Mouse (Mus musculus) intestine, embryonic 16.5 days (tissue): ENCODE results near the gene Gm17428. TPM values are rescaled to one million over a fixed set of nuclear protein-coding genes. Genes with fewer than 3 reads are reported as not detected.
"Not testable (repeated sequence)": the region's sequence is repeated elsewhere in the genome, so short reads cannot be mapped to it uniquely, and the experiment has no call there.

Experiments
- ATAC-seq: fragments of 200-750 bp; cut with Nextera tagmentation; 2 replicates; pipeline ENCODE4 v1.8.0; 2017; ENCODE audit warnings: moderate TSS enrichment, moderate library complexity
- H3K27ac ChIP-seq: fragments of 300-500 bp; sonication (generic); 2 replicates; pipeline ENCODE4 v1.5.1; 2014; ENCODE audit warnings: mild to moderate bottlenecking, low read length
- H3K27me3 ChIP-seq: fragments of 300-500 bp; sonication (generic); replicated peaks from 2 replicates; pipeline ENCODE4 v1.6.1; 2014; ENCODE audit warnings: low read length, control low read depth, mixed read lengths; ENCODE audit not compliant: control insufficient read depth, insufficient read depth
- H3K36me3 ChIP-seq: fragments of 300-500 bp; sonication (generic); 2 replicates; pipeline ENCODE4 v1.6.1; 2014; ENCODE audit warnings: low read length, control low read depth; ENCODE audit not compliant: control insufficient read depth, insufficient read depth
- H3K4me1 ChIP-seq: fragments of 300-500 bp; sonication (generic); 2 replicates; pipeline ENCODE4 v1.6.1; 2014; ENCODE audit warnings: low read length, control low read depth, mixed read lengths; ENCODE audit not compliant: control insufficient read depth, insufficient read depth
- H3K4me2 ChIP-seq: fragments of 300-500 bp; sonication (generic); 2 replicates; pipeline ENCODE4 v1.6.1; 2014; ENCODE audit warnings: low read depth, low read length, control low read depth
- H3K4me3 ChIP-seq: fragments of 300-500 bp; sonication (generic); 2 replicates; pipeline ENCODE4 v1.5.1; 2014; ENCODE audit warnings: mild to moderate bottlenecking, low read length
- H3K9ac ChIP-seq: fragments of 300-500 bp; sonication (generic); 2 replicates; pipeline ENCODE4 v1.6.1; 2014; ENCODE audit warnings: low read depth, low read length
- H3K9me3 ChIP-seq: fragments of 300-500 bp; sonication (generic); 2 replicates; pipeline ENCODE4 v1.6.1; 2016; ENCODE audit warnings: low read length, control low read depth; ENCODE audit not compliant: control insufficient read depth
- WGBS: fragments of 180-500 bp; shearing (Covaris S2); extraction: QIAGEN DNeasy Blood & Tissue Kit; methylation state at CpG from one replicate; pipeline ENCODE4 v1.1.7; 2014; 5-methylcytosine and 5-hydroxymethylcytosine counted together
- polyA plus RNA-seq: library from polyadenylated mRNA; unstranded; fragments of >200 nt; fragmentation: Nextera tagmentation; extraction: Ambion mirVana; gene quantifications from 2 replicates; pipeline ENCODE4 v1.2.1, GENCODE M21; 2015

Gm17428 gene
- polyA plus RNA-seq, 1 experiment from 2014 or later = not detected

DNA sequence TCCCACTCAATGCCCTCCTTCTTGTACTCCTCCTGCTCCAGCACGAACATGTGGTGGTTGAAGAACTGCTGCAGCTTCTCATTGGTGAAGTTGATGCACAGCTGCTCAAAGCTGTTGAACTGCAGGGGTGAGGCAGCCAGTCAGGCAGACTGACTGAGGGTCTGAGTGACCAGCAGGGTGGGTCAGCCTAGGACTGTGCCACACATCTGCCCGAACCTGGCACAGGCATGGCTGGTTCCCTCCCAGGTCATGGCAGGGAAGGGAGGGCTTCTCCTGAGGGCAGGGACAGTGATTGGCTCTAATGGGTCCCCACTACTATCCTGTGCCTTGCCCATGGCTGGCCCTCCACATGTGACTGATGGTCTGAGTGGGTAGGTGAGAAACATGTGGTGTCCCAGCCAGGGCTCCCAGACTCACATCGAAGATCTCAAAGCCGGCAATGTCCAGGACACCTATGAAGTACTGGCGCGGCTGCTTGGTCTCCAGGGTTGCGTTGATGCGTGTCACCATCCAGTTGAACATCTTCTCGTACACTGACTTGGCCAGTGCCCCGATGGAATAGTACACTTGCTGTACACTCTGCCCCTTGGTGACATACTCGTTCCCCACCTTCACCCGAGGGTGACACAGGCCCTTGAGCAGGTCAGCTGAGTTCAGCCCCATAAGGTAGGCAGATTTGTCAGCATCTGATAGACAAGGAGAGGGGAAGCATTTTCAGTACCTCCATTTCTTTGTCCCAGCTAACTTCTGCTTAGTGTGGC, 16.7 kb upstream of the Gm17428 start:
- not testable (repeated sequence) for H3K4me1 ChIP-seq, H3K9me3 ChIP-seq, H3K4me3 ChIP-seq, H3K27ac ChIP-seq, ATAC-seq, H3K9ac ChIP-seq, H3K27me3 ChIP-seq, H3K36me3 ChIP-seq, H3K4me2 ChIP-seq
- 91% methylated on average over 12 of the region's 12 CpGs for WGBS

- Histone ChIP-seq H3K4me3 (no peak overlapping the region), H3K36me3 (no peaks in the 10 kb centered on the region), H3K4me2 (no peak overlapping the region), H3K9ac (no peak overlapping the region), H3K27ac (no peak overlapping the region), H3K4me1 (no peaks in the 10 kb centered on the region), H3K27me3 (no peaks in the 10 kb centered on the region), H3K9me3 (no peaks in the 10 kb centered on the region)
- WGBS = 69% methylated on average over 10 of the region's 10 CpGs
- ATAC-seq = no peak
Observed at GRCm38 (mm10) chr14:54960769-54961168, 16.0 kb upstream of the Gm17428 start.

- Histone ChIP-seq H3K9me3 (no peaks in the 10 kb centered on the region), H3K4me3 (no peak overlapping the region), H3K27me3 (no peaks in the 10 kb centered on the region), H3K4me2 (no peak overlapping the region), H3K9ac (no peak overlapping the region), H3K36me3 (no peaks in the 10 kb centered on the region), H3K4me1 (no peaks in the 10 kb centered on the region), H3K27ac (no peak overlapping the region)
- 77% methylated on average over 5 of the region's 5 CpGs for WGBS
- ATAC-seq = no peak
Observed at GRCm38 (mm10) chr14:54961487-54961886, 15.2 kb upstream of the Gm17428 start.

DNA sequence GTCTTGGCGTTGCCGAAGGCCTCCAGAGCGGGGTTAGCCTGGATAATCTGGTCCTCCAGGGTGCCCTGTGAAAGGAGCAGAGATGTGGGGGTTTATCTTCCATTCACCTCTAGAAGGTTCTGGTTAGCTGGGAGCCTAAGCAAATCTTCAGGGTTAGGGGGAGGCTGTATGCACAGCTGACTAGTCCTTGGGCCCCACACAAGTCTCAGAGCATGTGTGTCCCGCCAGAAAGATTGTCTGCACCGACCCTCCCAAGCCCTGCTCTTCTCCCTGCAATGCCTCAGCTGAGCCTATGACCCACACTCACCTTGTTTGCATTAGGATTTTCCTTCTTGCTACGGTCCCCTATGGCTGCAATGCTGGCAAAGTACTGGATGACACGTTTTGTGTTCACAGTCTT, 14.0 kb upstream of the Gm17428 start:
- Histone ChIP-seq H3K9ac (no peak overlapping the region), H3K27me3 (no peaks in the 10 kb centered on the region), H3K27ac (no peak overlapping the region), H3K4me1 (no peaks in the 10 kb centered on the region), H3K4me3 (no peak overlapping the region), H3K9me3 (no peaks in the 10 kb centered on the region), H3K4me2 (no peak overlapping the region), H3K36me3 (no peaks in the 10 kb centered on the region)
- 72% methylated on average over 7 of the region's 7 CpGs for WGBS
- ATAC-seq = no peak

- no peak overlapping the region for H3K4me3 ChIP-seq
- no peaks in the 10 kb centered on the region for H3K27me3 ChIP-seq
- no peak overlapping the region for H3K27ac ChIP-seq
- H3K4me2 ChIP-seq = no peak overlapping the region
- H3K9ac ChIP-seq = no peak overlapping the region
- H3K36me3 ChIP-seq = no peaks in the 10 kb centered on the region
- no peaks in the 10 kb centered on the region for H3K9me3 ChIP-seq
- WGBS = 90% methylated on average over 11 of the region's 11 CpGs
- no peak for ATAC-seq
- no peaks in the 10 kb centered on the region for H3K4me1 ChIP-seq
Observed at GRCm38 (mm10) chr14:54963727-54964126, 13.0 kb upstream of the Gm17428 start.

DNA sequence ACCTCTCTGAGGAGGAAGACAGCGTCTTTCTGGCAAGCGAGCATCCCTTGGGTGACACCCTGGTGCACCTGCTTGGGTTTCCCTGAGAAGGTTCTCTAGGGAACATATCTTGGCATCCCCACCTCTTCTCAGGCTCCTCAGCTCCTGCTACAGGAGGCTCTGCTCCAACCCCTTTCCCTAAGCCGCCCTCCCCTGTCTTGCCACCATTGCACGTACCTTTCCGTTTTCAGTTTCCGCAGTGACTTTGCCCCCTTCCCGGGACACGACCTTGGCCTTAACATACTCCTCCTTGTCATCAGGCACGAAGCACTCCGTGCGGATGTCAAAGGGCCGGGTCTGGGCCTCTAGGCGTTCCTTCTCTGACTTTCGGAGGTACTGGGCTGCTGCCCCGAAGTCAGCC, 11.7 kb upstream of the Gm17428 start:
- Histone ChIP-seq H3K4me1 (no peaks in the 10 kb centered on the region), H3K4me3 (no peak overlapping the region), H3K4me2 (no peak overlapping the region), H3K9ac (no peak overlapping the region), H3K27ac (no peak overlapping the region), H3K27me3 (no peaks in the 10 kb centered on the region), H3K36me3 (no peaks in the 10 kb centered on the region), H3K9me3 (no peaks in the 10 kb centered on the region)
- ATAC-seq = no peak
- 74% methylated on average over 15 of the region's 15 CpGs for WGBS

GRCm38 (mm10) chr14:54965631-54966030, 11.1 kb upstream of the Gm17428 start:
- Histone ChIP-seq H3K9ac (no peak overlapping the region), H3K27me3 (no peaks in the 10 kb centered on the region), H3K4me2 (no peak overlapping the region), H3K4me1 (no peaks in the 10 kb centered on the region), H3K36me3 (no peaks in the 10 kb centered on the region), H3K9me3 (no peaks in the 10 kb centered on the region), H3K4me3 (no peak overlapping the region), H3K27ac (no peak overlapping the region)
- WGBS = 57% methylated on average over 6 of the region's 6 CpGs
- no peak for ATAC-seq

DNA sequence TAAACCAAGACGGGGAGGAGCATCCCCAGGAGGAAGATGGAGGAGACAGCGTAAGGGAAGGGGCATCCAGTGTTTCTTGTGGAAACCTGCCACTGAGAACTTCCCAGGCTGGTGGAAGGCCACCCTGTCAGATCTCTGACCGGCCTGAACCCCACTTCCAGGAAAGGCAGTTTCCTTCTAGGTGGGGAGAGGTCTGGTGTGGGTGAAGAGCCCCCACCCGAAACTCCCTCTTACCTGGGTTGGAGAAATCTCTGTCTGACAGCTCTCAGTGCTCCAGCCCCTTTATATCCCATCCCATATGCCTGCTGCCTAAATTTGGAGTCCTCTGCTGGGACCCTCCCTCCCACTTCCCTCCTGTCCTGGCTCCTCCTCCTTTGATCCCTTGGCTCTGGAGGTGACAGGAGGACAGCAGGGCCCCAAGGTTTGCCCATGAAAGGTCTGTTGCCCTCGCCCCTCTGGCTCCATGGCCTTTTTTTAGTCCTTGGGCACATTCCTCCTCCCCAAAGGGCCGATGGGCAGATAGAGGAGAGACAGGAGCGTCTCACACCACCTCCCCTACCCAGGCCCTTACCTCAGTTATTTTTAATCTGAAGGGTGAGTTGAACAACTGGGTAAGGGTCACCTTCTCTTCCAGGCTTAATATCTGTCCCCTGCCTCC, 10.3 kb upstream of the Gm17428 start, which contains the start of gene Myh6:
Gene Myh6 (minus strand): TSS at position 608 of the 658 bp plus-strand sequence.
- Histone ChIP-seq H3K4me3 (no peak within 1 kb of the TSS), H3K27me3 (no peaks in the 10 kb centered on the region), H3K36me3 (no peaks in the 10 kb centered on the region), H3K9me3 (no peaks in the 10 kb centered on the region), H3K4me2 (no peak within 1 kb of the TSS), H3K27ac (no peak within 1 kb of the TSS), H3K4me1 (no peaks in the 10 kb centered on the region), H3K9ac (no peak within 1 kb of the TSS)
- ATAC-seq = no peak
- WGBS = 63% methylated on average over 7 of the region's 7 CpGs

GRCm38 (mm10) chr14:54967874-54968273, 8.9 kb upstream of the Gm17428 start:
- WGBS = 94% methylated on average over 3 of the region's 3 CpGs
- Histone ChIP-seq H3K9me3 (no peaks in the 10 kb centered on the region), H3K27ac (no peak overlapping the region), H3K36me3 (no peaks in the 10 kb centered on the region), H3K27me3 (no peaks in the 10 kb centered on the region), H3K9ac (no peak overlapping the region), H3K4me1 (no peaks in the 10 kb centered on the region), H3K4me3 (no peak overlapping the region), H3K4me2 (no peak overlapping the region)
- ATAC-seq = no peak
